Mouse (Mus musculus): ENCODE measurements around the gene Rassf3.

The Rassf3 gene

GRCm38 (mm10) chr10:121476190-121476967, at the start of gene Rassf3:
Rassf3 (minus strand) TSS chr10:121476347.
- DNase-seq (ENCODE audit: low spot score in 2 of 2): peak; percentile 93 to 96

GRCm38 (mm10) chr10:121520923-121521585, 44.9 kb upstream of the Rassf3 start:
- DNase-seq (ENCODE audit: low spot score in 2 of 2): no peak

- DNase-seq (ENCODE audit: low spot score in 2 of 2): no peak
Observed at GRCm38 (mm10) chr10:121519710-121520109, 43.6 kb upstream of the Rassf3 start.

GRCm38 (mm10) chr10:121516008-121516600, 40.0 kb upstream of the Rassf3 start:
- DNase-seq (ENCODE audit: low spot score in 2 of 2): peak; percentile 86 to 89

- DNase-seq (ENCODE audit: low spot score in 2 of 2): no peak
Observed at GRCm38 (mm10) chr10:121509751-121510643, 33.9 kb upstream of the Rassf3 start.

GRCm38 (mm10) chr10:121507755-121508544, 31.8 kb upstream of the Rassf3 start:
- no peak for DNase-seq (ENCODE audit: low spot score in 2 of 2)

- peak in 1 of 2 experiments; percentile 65 for DNase-seq (ENCODE audit: low spot score in 2 of 2)
Observed at GRCm38 (mm10) chr10:121506731-121507583, 30.8 kb upstream of the Rassf3 start.

- no peak for DNase-seq (ENCODE audit: low spot score in 2 of 2)
Observed at GRCm38 (mm10) chr10:121505929-121506328, 29.8 kb upstream of the Rassf3 start.

GRCm38 (mm10) chr10:121504973-121505911, 29.1 kb upstream of the Rassf3 start:
- DNase-seq (ENCODE audit: low spot score in 2 of 2): peak; percentile 50 to 73

- no peak for DNase-seq (ENCODE audit: low spot score in 2 of 2)
Observed at GRCm38 (mm10) chr10:121501160-121501559, 25.0 kb upstream of the Rassf3 start.

- DNase-seq (ENCODE audit: low spot score in 2 of 2): no peak
Observed at GRCm38 (mm10) chr10:121500034-121500433, 23.9 kb upstream of the Rassf3 start.

- no peak for DNase-seq (ENCODE audit: low spot score in 2 of 2)
Observed at GRCm38 (mm10) chr10:121499063-121499462, 22.9 kb upstream of the Rassf3 start.

- peak in 1 of 2 experiments; percentile 62 for DNase-seq (ENCODE audit: low spot score in 2 of 2)
Observed at GRCm38 (mm10) chr10:121498481-121498904, 22.3 kb upstream of the Rassf3 start.

GRCm38 (mm10) chr10:121497968-121498367, 21.8 kb upstream of the Rassf3 start:
- DNase-seq (ENCODE audit: low spot score in 2 of 2): no peak

GRCm38 (mm10) chr10:121496616-121497015, 20.5 kb upstream of the Rassf3 start:
- DNase-seq (ENCODE audit: low spot score in 2 of 2): no peak

- DNase-seq (ENCODE audit: low spot score in 2 of 2): no peak
Observed at GRCm38 (mm10) chr10:121494163-121494425, 17.9 kb upstream of the Rassf3 start.

- no peak for DNase-seq (ENCODE audit: low spot score in 2 of 2)
Observed at GRCm38 (mm10) chr10:121493374-121494162, 17.4 kb upstream of the Rassf3 start.
